In genomic region chr17:83222705-83223104, GRCm38 (mm10) we compare ENCODE assay signal across 9 mouse cellular contexts. TPM values are rescaled to one million over a fixed set of nuclear protein-coding genes. Genes with fewer than 3 reads are reported as not detected.
DNase-seq lines count a peak whose midpoint lies in the region; TF ChIP-seq lines count a peak whose summit lies in the region.
"Had no signal": no experiment of that assay in that cellular context is flagged by ENCODE, and none has a peak within 500 bp of the region (broad histone marks: within the 10 kb centered on the region; RNA-seq: fewer than 3 reads in every experiment).

No protein-coding gene starts in this region.

- no peak for TF ChIP-seq CTCF in left cerebral cortex, adult 2 months (IDR thresholded peaks at IDR 0.05)

- H3K4me3 ChIP-seq in left cerebral cortex, adult 2 months = no peak overlapping the region

- H3K27ac ChIP-seq in left cerebral cortex, adult 2 months = no peak overlapping the region

- intact Hi-C loops in left cerebral cortex, adult 2 months (cut with DNase I) = no loop called here

- DNase-seq in gastrocnemius, postnatal 25 days = peak; percentile 41
- DNase-seq in gastrocnemius, adult 8-10 months (ENCODE audit: low spot score in 2 of 2) = no peak
- DNase-seq in embryo, embryonic 10.5 days (ENCODE audit: low spot score) = peak; percentile 75
- DNase-seq in kidney, adult 9 months = peak; percentile 81
- DNase-seq in neural tube, embryonic 10.5 days (ENCODE audit: extremely low spot score, low spot score) = peak; percentile 44
- DNase-seq in cerebellum, adult 11-12 months = no peak
- no peak for DNase-seq in left cerebral cortex, adult 2 months (ENCODE audit: extremely low spot score in 1 of 2, low spot score in 2 of 2)
- DNase-seq in spleen, postnatal 14 days (ENCODE audit: low spot score in 2 of 2) = no peak

RNA-seq across cellular contexts. Expression of gene Pkdcc, which starts 7.6 kb away (rescaled TPM):
- total RNA-seq in gastrocnemius, postnatal 25 days (2021) = 10 to 100 TPM; 51.3 to 98.7 TPM
- 100 to 1,000 TPM in 2 of 4 experiments, 10 to 100 TPM in 2; 85.3 to 139 (median 108) TPM for total RNA-seq in gastrocnemius, adult 8-10 months (2022)
- total RNA-seq in left cerebral cortex, adult 2 months (2021) = 10 to 100 TPM; 13.6 to 15.1 TPM
- total RNA-seq: megakaryocyte-erythroid progenitor cell, adult 5-6 weeks had no signal

Comparison
In these comparisons a context has a peak if more than half of its experiments do, and no peak if none do; other contexts are left out.
1. DNase-seq: peak in gastrocnemius, postnatal 25 days (single experiment), embryo, embryonic 10.5 days (single experiment), kidney, adult 9 months (single experiment) and neural tube, embryonic 10.5 days (single experiment); none in gastrocnemius, adult 8-10 months (0 of 2), cerebellum, adult 11-12 months (single experiment), left cerebral cortex, adult 2 months (0 of 2) and spleen, postnatal 14 days (0 of 2).